Mouse (Mus musculus): ENCODE results near the gene Dgkq.
A peak's percentile ranks its signal among the peaks of the same experiment; 100 is the strongest.

Dgkq gene

GRCm38 (mm10) chr5:108668977-108669936, at the start of gene Dgkq:
Gene Dgkq, minus strand, starts transcription at chr5:108669672.
- peak; percentile 88 for DNase-seq (ENCODE audit: low spot score)

DNA sequence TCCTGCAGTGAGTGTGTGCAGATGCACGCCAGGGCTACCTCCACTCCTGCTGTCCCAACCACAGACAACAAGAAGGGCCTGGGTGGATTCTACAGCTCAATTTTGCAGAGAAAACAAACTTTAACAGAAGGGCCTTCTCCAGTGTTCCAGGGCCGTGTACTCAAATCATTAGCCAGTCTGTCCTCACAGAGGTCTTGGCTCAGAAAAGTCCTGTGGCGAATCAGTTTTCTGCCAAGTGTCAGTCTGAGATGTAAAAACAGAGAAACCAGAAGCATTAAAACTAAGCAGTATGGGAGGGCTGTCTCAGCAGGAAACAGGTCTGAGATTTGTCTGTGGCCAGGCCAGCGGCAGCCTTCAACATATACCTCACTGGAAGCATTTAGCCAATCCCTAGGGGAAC, 48.6 kb upstream of the Dgkq start:
- peak; percentile 58 for DNase-seq (ENCODE audit: low spot score)

- no peak for DNase-seq (ENCODE audit: low spot score)
These were observed 46.5 kb upstream of the Dgkq start for GRCm38 (mm10) chr5:108715974-108716373.

DNA sequence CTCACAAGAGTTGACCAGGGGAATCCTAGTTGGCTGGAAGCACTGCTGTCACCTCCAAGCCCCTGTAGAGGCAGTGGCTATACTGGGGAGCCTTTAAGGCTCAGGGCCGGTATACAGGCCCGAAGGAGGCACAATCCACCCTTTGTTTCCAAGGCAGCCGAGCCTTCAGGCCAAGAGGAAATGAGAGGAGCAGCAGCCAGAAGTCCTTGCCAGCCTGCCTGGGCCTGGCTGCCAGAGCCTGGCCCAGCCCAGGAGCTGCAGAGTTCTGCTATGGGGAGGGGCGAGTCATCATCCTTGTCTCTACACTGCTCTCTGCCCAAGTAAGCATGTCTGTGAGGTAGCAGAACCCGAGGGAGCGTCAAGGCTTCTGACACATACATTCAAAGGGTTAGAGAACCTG, 44.7 kb upstream of the Dgkq start:
- peak; percentile 92 for DNase-seq (ENCODE audit: low spot score)

DNA sequence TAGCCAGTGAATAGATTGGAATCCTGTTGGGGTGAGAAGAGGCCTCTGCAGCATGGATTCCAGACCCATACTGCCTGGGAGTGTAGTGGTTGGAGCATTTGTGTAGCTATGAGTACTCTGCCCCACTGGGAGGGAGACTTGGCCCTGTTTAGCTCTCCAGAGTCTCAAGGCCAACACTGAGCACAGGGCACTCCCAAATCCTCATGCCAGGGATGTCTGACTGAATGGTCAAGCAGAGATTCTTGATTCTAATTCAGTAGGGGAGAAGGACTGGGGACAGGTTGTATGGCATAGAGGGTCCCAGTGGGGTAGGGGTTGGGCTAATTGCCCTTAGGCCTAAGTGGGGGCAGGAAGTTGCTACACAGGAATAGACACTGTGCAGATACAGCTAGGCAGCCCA, 44.2 kb upstream of the Dgkq start:
- peak; percentile 94 for DNase-seq (ENCODE audit: low spot score)

DNA sequence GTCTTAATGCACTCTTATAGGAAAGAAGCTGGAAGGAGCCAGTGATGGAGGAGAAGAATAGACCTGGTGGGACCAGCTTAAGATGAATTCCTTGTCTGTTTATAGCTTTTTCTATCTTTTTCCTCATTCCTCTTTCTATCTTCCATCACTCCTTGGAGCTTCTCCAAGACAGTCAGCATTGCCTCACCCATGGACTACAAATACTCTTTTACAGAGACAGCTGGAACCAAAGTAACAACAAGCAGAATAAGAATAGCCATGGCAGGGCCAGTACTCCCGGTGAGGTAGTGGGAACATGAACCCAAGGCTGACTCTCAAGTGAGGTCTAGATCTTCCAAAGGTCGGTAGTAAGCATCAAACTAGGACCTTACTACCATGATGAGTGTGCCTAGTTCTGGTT, 43.6 kb upstream of the Dgkq start:
- peak; percentile 90 for DNase-seq (ENCODE audit: low spot score)

- DNase-seq (ENCODE audit: low spot score): no peak
These were observed 42.5 kb upstream of the Dgkq start for GRCm38 (mm10) chr5:108711968-108712367.

DNA sequence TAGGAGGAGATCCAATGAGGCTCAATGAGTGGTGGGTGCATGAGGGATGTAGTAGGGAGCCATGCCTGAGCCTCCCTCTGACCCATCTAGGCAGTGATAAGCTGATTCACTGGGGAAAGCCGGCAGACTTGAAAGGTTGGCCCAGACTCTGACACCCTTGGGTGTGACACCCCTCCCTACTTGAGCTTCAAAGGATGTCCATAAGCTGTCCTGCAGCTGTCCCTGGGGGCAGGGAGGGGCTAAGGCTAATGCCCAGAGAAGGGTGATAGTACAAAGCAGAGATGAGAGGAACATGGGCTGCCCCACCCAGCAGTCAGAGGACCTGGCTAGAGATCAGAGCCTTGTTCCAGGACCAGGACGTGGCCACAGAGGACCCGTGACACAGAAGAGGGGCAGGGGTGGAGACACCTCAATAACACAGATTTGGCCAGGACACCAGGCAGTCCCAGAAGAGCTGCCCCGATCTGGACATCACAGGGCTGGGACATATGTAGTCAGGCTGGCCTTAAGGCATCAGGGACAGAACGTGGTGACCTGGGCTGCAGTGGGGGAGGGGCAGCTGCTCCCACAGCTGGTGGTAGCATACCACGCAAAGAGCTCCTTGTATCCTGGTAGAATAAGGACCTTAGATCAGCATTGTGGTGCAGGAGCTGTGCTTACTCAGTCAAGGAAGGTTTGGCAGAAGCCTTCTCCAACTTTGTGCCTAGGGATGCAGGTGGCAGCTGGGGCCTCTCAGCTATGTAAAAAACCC, 39.7 kb upstream of the Dgkq start:
- DNase-seq (ENCODE audit: low spot score): no peak

DNA sequence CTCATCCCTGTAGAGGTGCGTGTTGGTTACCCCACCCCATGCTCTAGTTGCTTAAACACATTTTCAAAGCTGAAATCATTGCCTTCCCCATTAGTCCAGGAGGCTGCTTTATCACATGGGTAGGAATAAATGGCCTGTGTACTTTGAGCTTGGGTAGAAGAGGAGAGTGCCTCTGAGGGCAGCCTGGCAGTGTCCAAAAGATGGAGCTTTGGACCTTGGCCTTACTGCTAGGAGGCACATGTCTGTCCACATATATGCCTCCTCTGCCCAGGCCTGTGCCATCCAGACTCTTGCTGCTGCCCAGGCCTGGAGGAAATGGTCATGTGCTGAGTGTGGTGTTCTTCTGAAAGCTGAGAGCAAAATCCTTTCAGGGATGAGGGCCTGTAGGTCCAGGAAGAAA, 38.9 kb upstream of the Dgkq start:
- DNase-seq (ENCODE audit: low spot score): peak; percentile 29

GRCm38 (mm10) chr5:108707758-108708157, 38.3 kb upstream of the Dgkq start:
- no peak for DNase-seq (ENCODE audit: low spot score)

GRCm38 (mm10) chr5:108703754-108704626, 34.5 kb upstream of the Dgkq start:
- no peak for DNase-seq (ENCODE audit: low spot score)

GRCm38 (mm10) chr5:108701341-108702021, 32.0 kb upstream of the Dgkq start:
- no peak for DNase-seq (ENCODE audit: low spot score)

DNA sequence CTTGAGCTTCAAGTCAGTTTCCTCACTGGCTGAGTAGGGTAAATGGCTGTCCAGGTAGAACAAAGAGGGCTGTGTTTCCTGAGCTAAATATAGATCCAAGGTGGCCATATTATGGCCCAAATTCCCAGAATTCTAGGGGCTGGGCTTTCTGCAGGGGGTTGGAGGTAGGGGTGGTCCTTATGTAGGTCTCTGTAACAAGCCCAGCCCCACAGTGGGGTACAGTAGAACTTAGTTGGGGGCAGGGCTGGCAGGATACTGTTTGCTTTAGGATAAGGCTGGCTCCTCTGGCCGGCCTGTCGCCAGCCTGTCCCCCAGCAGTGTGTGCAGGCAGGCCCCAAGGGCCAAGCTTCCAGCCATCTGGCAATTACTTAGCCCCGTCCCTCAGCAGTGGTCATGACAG, 30.9 kb upstream of the Dgkq start:
- DNase-seq (ENCODE audit: low spot score): no peak

- DNase-seq (ENCODE audit: low spot score): peak; percentile 45
These were observed 27.9 kb upstream of the Dgkq start for GRCm38 (mm10) chr5:108697341-108697753.

DNA sequence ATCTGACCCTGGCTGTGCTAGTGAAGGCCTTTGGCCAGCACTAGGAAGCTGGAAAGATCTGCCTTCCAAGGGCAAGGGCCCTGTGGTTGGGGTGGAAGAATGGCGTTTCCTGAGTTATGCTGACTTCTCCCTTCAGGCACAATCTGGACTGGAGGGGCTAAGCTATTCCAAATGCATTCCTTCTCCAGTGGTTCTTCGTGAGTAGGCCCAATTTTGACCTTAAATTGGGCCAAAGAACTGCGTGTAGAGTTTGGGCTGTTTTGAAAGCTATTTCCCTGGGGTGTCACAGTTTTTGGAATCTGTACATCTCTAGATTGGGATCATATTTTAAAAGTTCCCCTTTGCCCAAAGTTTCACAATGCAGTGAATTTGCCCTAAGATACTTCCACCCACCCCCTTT, 27.1 kb upstream of the Dgkq start:
- peak; percentile 79 for DNase-seq (ENCODE audit: low spot score)

- DNase-seq (ENCODE audit: low spot score): no peak
These were observed 26.4 kb upstream of the Dgkq start for GRCm38 (mm10) chr5:108695861-108696260.

DNA sequence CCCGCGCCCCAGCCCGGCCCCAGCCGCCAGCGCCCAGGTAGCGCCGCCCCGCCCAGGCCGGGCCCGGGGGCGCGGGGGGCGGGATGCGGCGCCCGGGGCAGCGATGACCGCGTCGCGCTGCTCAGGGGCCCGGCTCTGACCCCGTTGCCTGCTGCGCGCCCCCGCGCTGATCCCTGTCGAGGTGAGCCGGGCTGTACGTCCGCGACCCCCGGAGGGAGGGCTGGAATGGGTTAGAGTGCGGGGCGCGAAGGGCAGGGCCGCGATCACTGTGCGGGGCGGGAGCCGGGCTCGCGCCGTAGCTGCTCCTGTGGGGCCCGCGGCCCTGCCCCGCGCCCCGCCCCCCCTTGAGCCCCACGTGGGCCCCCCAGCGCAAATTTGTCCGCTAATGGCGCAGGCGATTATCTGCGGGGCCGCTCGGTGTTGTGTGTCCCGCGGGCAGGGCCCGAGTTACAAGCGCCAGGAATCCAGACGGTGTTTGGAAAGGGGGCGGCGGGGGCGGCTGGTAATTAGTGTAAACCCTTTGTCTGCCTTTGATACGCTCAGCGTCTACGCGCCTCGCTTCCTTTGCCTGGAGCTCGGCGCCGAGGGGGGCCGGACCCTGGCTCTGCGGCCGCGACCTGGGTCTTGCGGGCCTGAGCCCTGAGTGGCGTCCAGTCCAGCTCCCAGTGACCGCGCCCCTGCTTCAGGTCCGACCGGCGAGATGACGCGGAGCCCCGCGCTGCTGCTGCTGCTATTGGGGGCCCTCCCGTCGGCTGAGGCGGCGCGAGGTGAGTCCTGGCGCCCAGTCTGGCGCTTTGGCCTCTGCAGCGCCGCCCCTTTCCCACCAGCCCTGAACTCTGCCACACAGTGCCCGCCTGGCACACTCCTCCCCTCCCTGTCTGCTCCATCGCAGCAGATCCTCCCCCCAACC, 25.1 kb upstream of the Dgkq start:
- peak; percentile 55 for DNase-seq (ENCODE audit: low spot score)

DNA sequence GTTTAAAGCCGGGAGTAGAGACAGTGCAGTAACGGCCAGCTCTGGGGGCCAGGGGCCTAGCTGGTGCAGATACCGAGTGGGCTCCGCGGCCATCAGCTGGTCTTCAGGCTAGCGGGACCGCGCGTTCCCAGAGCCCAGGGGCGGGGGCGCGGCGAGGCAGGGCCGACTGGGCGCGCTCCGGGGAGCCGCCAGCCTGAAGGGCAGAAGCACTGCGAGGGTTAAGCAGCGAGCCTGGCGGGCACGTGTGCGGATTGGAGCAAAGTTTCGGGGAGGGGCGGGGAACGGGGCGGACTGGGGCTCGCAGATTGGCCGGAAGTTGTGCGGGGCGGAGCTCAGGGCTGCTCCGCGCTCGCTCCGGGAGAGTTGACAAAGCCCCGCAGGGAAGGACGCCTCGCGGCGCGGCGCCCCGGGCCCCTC, 24.4 kb upstream of the Dgkq start:
- peak; percentile 92 for DNase-seq (ENCODE audit: low spot score)

GRCm38 (mm10) chr5:108692271-108692670, 22.8 kb upstream of the Dgkq start, which contains the start of gene Fgfrl1:
Gene Fgfrl1, plus strand, starts transcription at chr5:108692382.
- peak; percentile 70 for DNase-seq (ENCODE audit: low spot score)

GRCm38 (mm10) chr5:108691152-108691551, 21.7 kb upstream of the Dgkq start:
- no peak for DNase-seq (ENCODE audit: low spot score)
